Mouse (Mus musculus) lung, postnatal 0 days (tissue): ENCODE data around the gene Hes7.

Experiments used
- CTCF ChIP-seq: IDR thresholded peaks from 2 replicates; pipeline ENCODE4 v1.5.1; 2016; ENCODE audit warnings: antibody characterized with exemption, mild to moderate bottlenecking
- EP300 ChIP-seq: IDR thresholded peaks from 2 replicates; pipeline ENCODE4 v1.6.1; 2016; ENCODE audit warnings: antibody characterized with exemption, mild to moderate bottlenecking, control low read depth

DNA sequence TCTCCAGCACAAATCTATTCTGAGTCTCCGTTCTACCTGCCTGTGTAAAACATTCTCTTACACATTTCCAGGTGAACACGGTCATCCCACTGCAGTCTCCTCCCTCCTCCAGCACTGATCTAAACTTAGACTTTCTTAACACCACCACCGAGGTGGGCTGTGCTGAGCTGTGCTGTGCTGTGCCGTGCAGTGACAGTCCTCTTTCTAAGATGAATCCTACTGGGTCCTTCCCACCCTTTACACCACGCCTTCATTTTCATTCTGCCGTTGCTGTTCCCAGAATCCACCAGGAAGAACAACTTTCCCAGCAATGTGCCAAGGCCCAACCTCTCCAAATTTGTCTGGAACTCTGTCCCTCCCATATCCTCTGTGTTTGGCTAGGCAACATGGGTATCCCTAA, 33.8 kb upstream of the Hes7 start:
- TF ChIP-seq CTCF (no peak), EP300 (no peak)
